Mouse (Mus musculus): Measurements from ENCODE around the gene Clba1.

Clba1 gene

DNA sequence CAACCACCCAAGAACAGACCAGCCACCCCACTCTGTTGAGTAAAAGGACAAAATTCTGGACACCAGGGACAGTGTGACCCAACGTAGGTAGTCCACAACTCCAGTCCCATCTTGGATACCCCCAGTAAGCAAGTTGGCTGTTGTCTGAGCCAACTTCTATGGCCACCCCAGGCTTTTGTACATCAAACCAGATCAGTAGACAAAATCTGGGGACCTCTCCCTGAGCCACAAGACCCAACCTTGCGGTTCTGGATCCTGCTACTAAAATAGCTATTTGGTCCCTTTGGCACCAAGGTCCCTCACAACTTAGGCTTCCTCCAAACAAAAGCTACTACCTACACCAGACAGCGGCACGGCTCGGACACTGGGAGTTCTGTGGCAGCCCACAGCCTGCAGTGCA, 13.7 kb upstream of the Clba1 start:
- DNase-seq (ENCODE audit: low spot score in 2 of 2) = no peak

GRCm38 (mm10) chr12:112795466-112796104, 13.2 kb upstream of the Clba1 start:
- DNase-seq (ENCODE audit: low spot score in 2 of 2) = no peak

DNA sequence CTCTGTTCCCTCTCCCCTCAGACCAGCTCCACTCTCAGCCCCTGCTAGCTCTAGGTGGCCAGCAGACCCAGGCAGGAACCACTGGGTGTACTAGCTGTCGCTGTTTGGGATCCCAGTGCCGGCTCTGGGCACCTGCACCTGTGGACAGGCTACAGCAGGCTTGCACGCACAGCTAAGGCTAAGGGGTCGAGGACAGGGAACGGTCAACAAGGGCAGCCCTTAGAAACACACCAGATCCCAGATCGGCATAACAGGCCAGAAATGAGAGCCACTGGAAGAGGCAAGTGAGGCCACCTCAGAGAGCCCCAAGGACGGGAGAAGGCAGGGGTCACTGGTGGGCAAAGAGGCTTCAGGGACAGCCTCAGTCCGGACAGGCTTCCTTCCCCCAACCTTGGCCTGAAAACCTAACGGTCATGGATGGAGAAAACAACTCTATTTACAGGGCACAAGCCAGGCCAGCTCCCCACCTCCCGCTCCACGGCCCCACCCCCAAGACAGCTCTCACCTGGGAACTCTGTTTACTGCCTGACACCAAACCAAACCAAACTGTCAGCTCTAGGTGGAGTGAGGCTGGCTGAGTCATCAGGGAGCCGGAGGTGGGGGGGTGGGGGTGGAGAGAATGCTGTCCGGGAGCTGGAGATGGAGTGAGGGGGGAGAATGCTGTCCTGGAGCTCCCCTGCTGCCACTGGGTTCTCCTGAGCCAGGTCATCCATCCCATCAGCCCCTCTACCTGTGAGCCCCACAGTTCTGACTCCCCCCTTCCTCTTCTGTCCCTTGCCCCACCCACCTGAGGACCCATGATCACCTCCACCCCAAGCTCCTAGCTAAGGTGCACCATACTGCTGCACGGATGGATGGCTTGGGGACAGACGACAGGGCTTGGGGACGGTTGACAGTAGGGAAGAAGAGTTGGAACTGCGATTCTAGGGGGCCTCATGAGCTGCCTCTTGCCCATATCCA, 11.9 kb upstream of the Clba1 start:
- DNase-seq (ENCODE audit: low spot score in 2 of 2) = no peak

- no peak for DNase-seq (ENCODE audit: low spot score in 2 of 2)
These were observed 10.9 kb upstream of the Clba1 start for GRCm38 (mm10) chr12:112797672-112798331.

- no peak for DNase-seq (ENCODE audit: low spot score in 2 of 2)
These were observed 10.4 kb upstream of the Clba1 start for GRCm38 (mm10) chr12:112798332-112798681.

- no peak for DNase-seq (ENCODE audit: low spot score in 2 of 2)
These were observed 10.0 kb upstream of the Clba1 start for GRCm38 (mm10) chr12:112798716-112799115.

GRCm38 (mm10) chr12:112799237-112799970, 9.3 kb upstream of the Clba1 start:
- no peak for DNase-seq (ENCODE audit: low spot score in 2 of 2)

DNA sequence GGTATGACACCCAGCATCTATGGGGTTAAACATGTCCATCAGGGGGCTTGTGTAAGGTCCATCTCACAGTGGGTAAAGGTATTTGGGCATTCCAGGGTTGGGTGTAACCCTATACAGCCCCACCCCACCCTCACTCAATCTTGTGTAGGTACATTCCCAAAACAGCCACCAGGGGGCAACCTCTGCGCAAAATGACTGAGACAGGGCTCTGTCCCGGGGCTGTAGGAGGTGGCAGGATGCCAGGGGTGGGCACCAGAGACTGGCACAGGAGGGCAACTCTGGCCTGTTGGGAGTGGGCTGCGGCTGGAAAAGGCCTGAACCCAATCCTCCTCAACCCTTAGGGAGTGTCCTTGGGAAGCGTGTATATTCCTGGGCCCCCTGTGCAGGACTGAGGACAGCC, 8.3 kb upstream of the Clba1 start:
- peak; percentile 78 to 92 for DNase-seq (ENCODE audit: low spot score in 2 of 2)

GRCm38 (mm10) chr12:112801864-112802846, 6.6 kb upstream of the Clba1 start, which contains the start of gene Ahnak2:
Gene Ahnak2, minus strand, starts transcription at chr12:112802657.
- no peak for DNase-seq (ENCODE audit: low spot score in 2 of 2)

- no peak for DNase-seq (ENCODE audit: low spot score in 2 of 2)
These were observed 5.8 kb upstream of the Clba1 start for GRCm38 (mm10) chr12:112802917-112803316.

DNA sequence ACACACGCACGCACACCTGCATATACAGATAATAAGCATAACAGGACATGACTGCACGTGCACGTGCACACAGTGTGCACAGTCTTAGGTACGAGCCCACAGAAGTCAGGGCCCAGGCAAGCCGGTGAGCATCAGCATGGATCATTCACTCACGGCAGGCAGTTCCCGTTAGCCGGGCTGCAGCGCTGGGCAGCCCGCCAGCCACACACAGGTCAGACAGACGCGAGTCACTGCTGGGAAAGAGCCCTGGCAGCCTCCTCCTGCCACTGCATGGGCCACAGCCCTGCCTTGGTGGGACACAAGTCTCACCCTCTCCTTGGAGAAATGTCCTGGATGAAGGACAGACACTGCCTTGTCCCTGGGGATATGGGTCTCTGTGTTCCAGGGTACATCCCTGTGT, 4.7 kb upstream of the Clba1 start:
- DNase-seq (ENCODE audit: low spot score in 2 of 2) = no peak

DNA sequence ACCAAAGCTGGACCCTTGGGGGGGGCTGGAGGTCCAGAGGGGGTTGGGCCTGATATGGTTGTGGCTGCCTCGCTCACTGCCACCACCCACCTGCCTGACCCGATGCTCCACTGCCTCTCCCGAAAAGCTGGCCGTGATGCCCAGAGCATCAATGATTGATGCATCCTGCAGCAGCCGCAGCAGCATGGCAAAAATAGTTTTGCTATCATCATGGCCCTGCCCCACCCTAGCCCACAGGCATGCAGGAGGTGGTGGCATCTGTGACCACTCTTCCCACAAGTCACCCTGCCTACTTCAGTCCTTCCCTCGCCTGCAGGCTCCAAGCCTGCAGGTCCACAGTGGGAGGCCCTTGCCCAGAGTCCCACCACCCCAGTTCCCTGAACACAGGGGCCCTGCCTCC, 2.7 kb upstream of the Clba1 start:
- no peak for DNase-seq (ENCODE audit: low spot score in 2 of 2)

DNA sequence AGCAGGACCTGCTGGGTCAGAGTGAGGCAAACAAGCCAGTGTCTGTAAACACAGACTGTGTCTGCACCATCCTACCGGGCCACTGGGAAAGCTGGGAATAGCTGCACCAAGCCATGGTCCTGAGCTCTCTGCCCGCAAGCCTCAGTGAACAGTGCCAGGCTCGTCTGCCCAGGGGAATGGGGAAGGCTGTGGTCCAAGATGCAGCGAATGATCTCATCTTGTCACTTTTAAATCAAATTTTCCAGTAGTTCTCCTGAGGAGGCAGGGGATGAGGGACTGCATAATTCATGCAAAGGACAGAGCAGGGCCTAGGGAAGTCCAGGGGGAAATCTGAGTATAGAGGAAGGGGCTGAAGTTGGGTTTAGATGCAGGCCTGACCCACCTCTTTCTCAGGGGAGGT, 941 bp upstream of the Clba1 start:
- no peak for DNase-seq (ENCODE audit: low spot score in 2 of 2)

DNA sequence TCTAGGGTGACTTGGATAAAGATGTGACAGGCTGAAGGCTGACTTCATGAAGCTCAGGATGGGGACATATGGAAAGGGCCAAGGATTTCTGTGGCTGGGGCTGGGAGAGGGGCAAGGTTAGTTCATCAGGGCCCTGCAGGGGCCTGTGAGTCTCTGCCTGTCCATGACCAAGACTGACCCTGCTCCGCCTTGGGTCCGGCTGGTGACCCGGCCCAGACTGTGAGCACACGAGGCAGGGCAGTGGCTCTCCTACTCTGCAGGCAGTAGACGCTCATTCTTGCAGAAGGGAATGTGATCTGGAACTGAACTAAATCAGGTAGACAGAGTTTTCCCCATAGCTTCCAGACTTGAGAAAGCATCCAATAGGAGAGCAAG, 538 bp upstream of the Clba1 start:
- DNase-seq (ENCODE audit: low spot score in 2 of 2) = no peak

- no peak for DNase-seq (ENCODE audit: low spot score in 2 of 2)
These were observed 904 bp downstream of the Clba1 start for GRCm38 (mm10) chr12:112809641-112810040.

DNA sequence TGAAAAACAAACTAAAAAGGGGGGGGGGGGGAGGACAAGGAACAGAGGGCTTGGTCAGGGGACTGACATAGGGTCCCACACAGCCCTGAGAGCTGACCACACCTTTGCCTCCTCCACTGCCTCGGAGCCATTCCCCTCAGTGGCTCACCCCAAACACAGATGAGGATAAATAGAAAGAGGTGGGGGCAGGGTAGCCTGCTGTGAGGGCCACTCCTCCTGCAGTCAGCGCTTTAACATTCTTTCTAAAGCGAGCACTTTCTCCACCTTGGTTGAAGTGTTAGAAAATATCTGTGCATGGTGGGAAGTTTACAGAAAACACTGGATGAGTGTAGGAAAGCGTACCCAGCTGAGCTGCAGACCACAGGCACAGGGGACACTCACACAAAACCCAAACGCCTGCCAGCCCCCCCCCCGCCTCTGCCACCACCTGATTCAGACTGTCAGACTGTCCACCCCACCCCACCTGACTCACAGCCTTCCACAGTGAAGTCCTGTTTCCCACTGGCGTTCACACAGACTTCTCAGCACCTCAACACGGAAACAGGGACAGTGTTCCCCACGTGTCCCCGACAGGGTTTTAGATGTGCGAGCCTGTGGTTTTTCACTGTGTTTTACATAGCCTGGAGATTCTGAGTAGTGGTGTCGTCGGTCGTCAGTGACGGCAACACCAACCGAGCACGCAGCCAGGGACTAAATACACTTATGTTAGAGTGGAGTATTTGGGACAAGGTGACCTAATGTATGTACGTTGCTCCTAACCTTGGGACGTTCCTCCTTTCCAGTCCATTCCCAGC, 1.6 kb downstream of the Clba1 start:
- DNase-seq (ENCODE audit: low spot score in 2 of 2) = no peak

GRCm38 (mm10) chr12:112813370-112813769, 4.6 kb downstream of the Clba1 start:
- no peak for DNase-seq (ENCODE audit: low spot score in 2 of 2)

DNA sequence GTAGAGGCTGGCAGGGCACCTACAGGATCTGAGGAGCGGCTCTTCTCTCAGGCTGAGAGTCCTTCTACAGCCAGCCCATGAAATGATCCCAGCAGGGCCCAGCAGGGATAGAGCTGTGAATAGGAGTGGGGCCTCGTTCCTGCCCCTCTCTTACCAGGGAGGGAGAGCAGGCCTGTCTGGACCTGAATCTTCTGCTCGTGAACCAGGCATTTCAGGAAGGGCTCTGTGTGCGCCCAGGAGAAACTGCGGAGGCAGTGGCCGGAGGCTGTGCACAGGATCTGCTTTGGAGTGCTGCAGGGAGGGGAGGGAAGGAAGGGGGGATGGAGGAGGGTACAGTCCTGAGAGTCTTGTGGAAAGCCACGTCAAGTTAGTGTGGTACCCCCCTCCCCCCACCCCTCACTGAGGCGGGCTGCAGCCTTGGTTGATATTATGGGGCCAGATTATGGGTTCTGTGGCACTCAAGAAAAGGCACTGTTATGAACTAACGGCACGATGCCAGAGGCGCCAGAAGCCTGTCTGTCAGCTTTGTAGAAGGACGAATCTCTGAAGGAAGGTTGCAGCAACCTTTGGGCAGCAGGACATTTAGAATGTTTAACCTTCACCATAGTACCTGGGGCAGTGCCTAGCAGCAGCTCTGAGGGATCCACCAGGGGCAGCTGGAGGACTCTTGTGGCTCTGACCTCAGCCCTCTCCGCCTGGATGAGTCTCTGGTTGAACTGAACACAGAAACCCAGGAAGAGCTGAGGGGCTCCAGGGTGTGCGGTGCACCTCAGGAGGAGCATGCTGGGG, 6.1 kb downstream of the Clba1 start:
- no peak for DNase-seq (ENCODE audit: low spot score in 2 of 2)

GRCm38 (mm10) chr12:112816294-112816693, 7.6 kb downstream of the Clba1 start:
- peak; percentile 63 to 81 for DNase-seq (ENCODE audit: low spot score in 2 of 2)
